Mouse (Mus musculus): ENCODE results near the gene Lamc2. TPM values are rescaled to one million over a fixed set of nuclear protein-coding genes. Genes with fewer than 3 reads are reported as not detected.

The Lamc2 gene
- polyA plus RNA-seq, 1 experiment from 2014 or later, result 1.6 TPM

GRCm38 (mm10) chr1:153125287-153126275 lies 60.7 kb downstream of the Lamc2 start:
- H3K27ac ChIP-seq (replicated peaks), result no peak overlapping the region
- no peak for ATAC-seq (ENCODE audit: low FRiP score)
- H3K27me3 ChIP-seq (replicated peaks), result 0 out of 2 replicates have a peak, but pooled peaks cover 2% of the 10 kb centered on the region
- H3K4me3 ChIP-seq (replicated peaks), result no peak overlapping the region
- H3K9ac ChIP-seq (replicated peaks), result no peak overlapping the region
- no peaks in the 10 kb centered on the region for H3K9me3 ChIP-seq (replicated peaks)
- no peaks in the 10 kb centered on the region; the same call in 1 of the 2 replicates for H3K4me1 ChIP-seq
- no peaks in the 10 kb centered on the region for H3K36me3 ChIP-seq
- WGBS, result 63% methylated on average over 8 of the region's 8 CpGs
- no peak overlapping the region for H3K4me2 ChIP-seq

- 87% methylated on average over 5 of the region's 5 CpGs for WGBS
- ATAC-seq (ENCODE audit: low FRiP score), result no peak
These were observed 61.7 kb downstream of the Lamc2 start for GRCm38 (mm10) chr1:153124502-153124901.

GRCm38 (mm10) chr1:153122764-153123163 lies 63.5 kb downstream of the Lamc2 start:
- no peaks in the 10 kb centered on the region for H3K27me3 ChIP-seq (replicated peaks)
- 86% methylated on average over 4 of the region's 4 CpGs for WGBS
- no peaks in the 10 kb centered on the region for H3K36me3 ChIP-seq
- ATAC-seq (ENCODE audit: low FRiP score), result no peak
- H3K4me3 ChIP-seq (replicated peaks), result no peak overlapping the region
- no peaks in the 10 kb centered on the region for H3K9me3 ChIP-seq (replicated peaks)
- no peak overlapping the region for H3K4me2 ChIP-seq
- no peaks in the 10 kb centered on the region; the same call in 1 of the 2 replicates for H3K4me1 ChIP-seq
- H3K27ac ChIP-seq (replicated peaks), result no peak overlapping the region
- H3K9ac ChIP-seq (replicated peaks), result no peak overlapping the region

More at GRCm38 (mm10) chr1:153124502-153124901, 61.7 kb downstream of the Lamc2 start:
- no peaks in the 10 kb centered on the region for H3K36me3 ChIP-seq
- H3K4me2 ChIP-seq, result no peak overlapping the region
- no peak overlapping the region for H3K4me3 ChIP-seq (replicated peaks)
- H3K9ac ChIP-seq (replicated peaks), result no peak overlapping the region
- no peaks in the 10 kb centered on the region for H3K9me3 ChIP-seq (replicated peaks)
- H3K4me1 ChIP-seq, result no peaks in the 10 kb centered on the region; the same call in 1 of the 2 replicates
- no peak overlapping the region for H3K27ac ChIP-seq (replicated peaks)
- H3K27me3 ChIP-seq (replicated peaks), result no peaks in the 10 kb centered on the region

GRCm38 (mm10) chr1:153121320-153121719 lies 64.9 kb downstream of the Lamc2 start:
- Histone ChIP-seq H3K9me3 (replicated peaks) (no peaks in the 10 kb centered on the region), H3K4me1 (no peaks in the 10 kb centered on the region; the same call in 1 of the 2 replicates), H3K4me3 (replicated peaks) (no peak overlapping the region), H3K36me3 (0 out of 2 replicates have a peak, but pooled peaks cover 3% of the 10 kb centered on the region), H3K27ac (replicated peaks) (no peak overlapping the region), H3K27me3 (replicated peaks) (no peaks in the 10 kb centered on the region), H3K9ac (replicated peaks) (no peak overlapping the region), H3K4me2 (no peak overlapping the region)
- ATAC-seq (ENCODE audit: low FRiP score), result no peak
- 88% methylated on average over 5 of the region's 5 CpGs for WGBS

GRCm38 (mm10) chr1:153120544-153120943 lies 65.7 kb downstream of the Lamc2 start:
- no peak overlapping the region for H3K27ac ChIP-seq (replicated peaks)
- H3K9me3 ChIP-seq (replicated peaks), result no peaks in the 10 kb centered on the region
- no peaks in the 10 kb centered on the region; the same call in 1 of the 2 replicates for H3K4me1 ChIP-seq
- H3K4me3 ChIP-seq (replicated peaks), result no peak overlapping the region
- 0 out of 2 replicates have a peak, but pooled peaks cover 3% of the 10 kb centered on the region for H3K36me3 ChIP-seq
- no peak for ATAC-seq (ENCODE audit: low FRiP score)
- WGBS, result 73% methylated on average over 6 of the region's 6 CpGs
- no peak overlapping the region for H3K4me2 ChIP-seq
- no peaks in the 10 kb centered on the region for H3K27me3 ChIP-seq (replicated peaks)
- no peak overlapping the region for H3K9ac ChIP-seq (replicated peaks)

GRCm38 (mm10) chr1:153115315-153115714 lies 70.9 kb downstream of the Lamc2 start:
- 91% methylated on average over 8 of the region's 8 CpGs for WGBS

GRCm38 (mm10) chr1:153111596-153111995 lies 74.7 kb downstream of the Lamc2 start:
- Histone ChIP-seq H3K36me3 (peaks cover 24% of the 10 kb centered on the region), H3K27ac (replicated peaks) (no peak overlapping the region), H3K9me3 (replicated peaks) (no peaks in the 10 kb centered on the region), H3K9ac (replicated peaks) (no peak overlapping the region), H3K4me2 (no peak overlapping the region), H3K4me1 (peaks cover 7% of the 10 kb centered on the region), H3K4me3 (replicated peaks) (no peak overlapping the region), H3K27me3 (replicated peaks) (no peaks in the 10 kb centered on the region)
- ATAC-seq (ENCODE audit: low FRiP score), result no peak
- WGBS, result 76% methylated on average over 4 of the region's 4 CpGs

More at GRCm38 (mm10) chr1:153115315-153115714, 70.9 kb downstream of the Lamc2 start:
- Histone ChIP-seq H3K4me3 (replicated peaks) (no peak overlapping the region), H3K4me1 (no peaks in the 10 kb centered on the region), H3K9me3 (replicated peaks) (no peaks in the 10 kb centered on the region), H3K36me3 (peaks cover 26% of the 10 kb centered on the region), H3K27me3 (replicated peaks) (no peaks in the 10 kb centered on the region), H3K4me2 (no peak overlapping the region), H3K27ac (replicated peaks) (no peak overlapping the region), H3K9ac (replicated peaks) (no peak overlapping the region)
- no peak for ATAC-seq (ENCODE audit: low FRiP score)

GRCm38 (mm10) chr1:153109836-153110235 lies 76.4 kb downstream of the Lamc2 start:
- no peak overlapping the region for H3K4me3 ChIP-seq (replicated peaks)
- H3K4me1 ChIP-seq, result peaks cover 7% of the 10 kb centered on the region
- no peak overlapping the region for H3K4me2 ChIP-seq
- H3K27me3 ChIP-seq (replicated peaks), result no peaks in the 10 kb centered on the region
- H3K36me3 ChIP-seq, result peaks cover 24% of the 10 kb centered on the region
- no peak for ATAC-seq (ENCODE audit: low FRiP score)
- WGBS, result 65% methylated on average over 3 of the region's 3 CpGs
- H3K27ac ChIP-seq (replicated peaks), result no peak overlapping the region
- no peak overlapping the region for H3K9ac ChIP-seq (replicated peaks)
- no peaks in the 10 kb centered on the region for H3K9me3 ChIP-seq (replicated peaks)

- Histone ChIP-seq H3K36me3 (peaks cover 21% of the 10 kb centered on the region), H3K27ac (replicated peaks) (no peak overlapping the region), H3K27me3 (replicated peaks) (no peaks in the 10 kb centered on the region), H3K4me2 (no peak overlapping the region), H3K9me3 (replicated peaks) (no peaks in the 10 kb centered on the region), H3K9ac (replicated peaks) (no peak overlapping the region), H3K4me3 (replicated peaks) (no peak overlapping the region), H3K4me1 (peaks cover 7% of the 10 kb centered on the region)
- WGBS, result 90% methylated on average over 5 of the region's 5 CpGs
- no peak for ATAC-seq (ENCODE audit: low FRiP score)
These were observed 76.9 kb downstream of the Lamc2 start for GRCm38 (mm10) chr1:153109346-153109745.

GRCm38 (mm10) chr1:153107866-153108265 lies 78.4 kb downstream of the Lamc2 start:
- H3K4me1 ChIP-seq, result peaks cover 7% of the 10 kb centered on the region
- no peak overlapping the region for H3K4me3 ChIP-seq (replicated peaks)
- H3K36me3 ChIP-seq, result peaks cover 14% of the 10 kb centered on the region
- no peaks in the 10 kb centered on the region for H3K27me3 ChIP-seq (replicated peaks)
- H3K9me3 ChIP-seq (replicated peaks), result no peaks in the 10 kb centered on the region
- 26% methylated on average over 7 of the region's 7 CpGs for WGBS
- H3K4me2 ChIP-seq, result no peak overlapping the region
- no peak overlapping the region for H3K27ac ChIP-seq (replicated peaks)
- ATAC-seq (ENCODE audit: low FRiP score), result peak; percentile 72
- H3K9ac ChIP-seq (replicated peaks), result no peak overlapping the region

- Histone ChIP-seq H3K4me3 (replicated peaks) (no peak overlapping the region), H3K9me3 (replicated peaks) (no peaks in the 10 kb centered on the region), H3K4me2 (no peak overlapping the region), H3K27me3 (replicated peaks) (no peaks in the 10 kb centered on the region), H3K9ac (replicated peaks) (no peak overlapping the region), H3K4me1 (peaks cover 7% of the 10 kb centered on the region), H3K36me3 (peaks cover 3% of the 10 kb centered on the region; the same call in 1 of the 2 replicates), H3K27ac (replicated peaks) (no peak overlapping the region)
- no peak for ATAC-seq (ENCODE audit: low FRiP score)
- WGBS, result 69% methylated on average over 9 of the region's 12 CpGs
These were observed 81.4 kb downstream of the Lamc2 start for GRCm38 (mm10) chr1:153104804-153105203.

- WGBS, result 95% methylated on average over 8 of the region's 8 CpGs
- H3K4me2 ChIP-seq, result no peak overlapping the region
- peaks cover 7% of the 10 kb centered on the region for H3K4me1 ChIP-seq
- H3K9ac ChIP-seq (replicated peaks), result no peak overlapping the region
- no peaks in the 10 kb centered on the region for H3K27me3 ChIP-seq (replicated peaks)
- no peak overlapping the region for H3K4me3 ChIP-seq (replicated peaks)
- no peaks in the 10 kb centered on the region for H3K9me3 ChIP-seq (replicated peaks)
- H3K27ac ChIP-seq (replicated peaks), result no peak overlapping the region
- no peak for ATAC-seq (ENCODE audit: low FRiP score)
- peaks cover 3% of the 10 kb centered on the region; the same call in 1 of the 2 replicates for H3K36me3 ChIP-seq
These were observed 83.1 kb downstream of the Lamc2 start for GRCm38 (mm10) chr1:153103186-153103554.
